10 mouse cellular contexts compared by ENCODE assay signal in the genomic region with DNA sequence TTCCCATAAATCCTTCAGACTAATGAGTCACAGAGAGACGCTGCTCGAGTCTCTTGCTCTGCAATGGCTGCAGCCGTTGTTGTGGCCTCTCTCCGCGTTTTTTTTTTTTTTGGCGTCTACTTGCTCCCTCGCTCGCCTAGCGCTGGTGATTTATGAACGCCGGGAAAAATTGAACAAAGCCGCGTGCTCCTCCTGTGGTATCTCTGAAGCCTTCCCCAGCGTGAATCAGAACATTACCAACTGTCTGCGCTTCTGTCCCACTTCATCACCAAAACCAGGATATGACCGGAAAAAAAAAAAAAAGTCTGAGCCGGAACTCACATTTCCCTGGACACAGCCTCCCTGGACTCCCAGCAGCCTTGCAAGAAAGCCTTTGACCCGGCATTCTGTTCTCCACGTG. TPM values are rescaled to one million over a fixed set of nuclear protein-coding genes. Genes with fewer than 3 reads are reported as not detected.
DNase-seq lines count a peak whose midpoint lies in the region; ATAC-seq lines count a peak whose summit lies in the region.
"Had no signal": no experiment of that assay in that cellular context is flagged by ENCODE, and none has a peak within 500 bp of the region (broad histone marks: within the 10 kb centered on the region; RNA-seq: fewer than 3 reads in every experiment).

No protein-coding gene starts in this region.

- H3K27ac ChIP-seq in forebrain, embryonic 13.5 days = no peak overlapping the region

- no peak for ATAC-seq in forebrain, embryonic 13.5 days

- peaks cover 100% of the 10 kb centered on the region for H3K27me3 ChIP-seq in forebrain, embryonic 13.5 days

- no peak overlapping the region for H3K4me3 ChIP-seq in forebrain, embryonic 13.5 days

- H3K9me3 ChIP-seq in forebrain, embryonic 13.5 days (replicated peaks) = no peaks in the 10 kb centered on the region

- peak; percentile 78 for DNase-seq in adrenal gland, adult 2 months
- DNase-seq in adrenal gland, postnatal 4 days (ENCODE audit: low spot score in 2 of 2) = no peak
- peak; percentile 61 for DNase-seq in adrenal gland, postnatal 10 days
- DNase-seq in kidney, adult 9 months = peak; percentile 64
- peak; percentile 67 for DNase-seq in lung, postnatal 10 days
- no peak for DNase-seq in left cerebral cortex, postnatal 25 days (ENCODE audit: low spot score in 2 of 2)
- no peak for DNase-seq in left cerebral cortex, adult 8-10 months (ENCODE audit: low spot score in 2 of 2)
- DNase-seq: cerebellum, adult 9-11 months had no signal

- no peaks in the 10 kb centered on the region for H3K36me3 ChIP-seq in forebrain, embryonic 13.5 days (ENCODE audit: poor library complexity, severe bottlenecking)

- intact Hi-C loops in left cerebral cortex, postnatal 25 days (cut with DNase I) = no loop called here

- H3K4me2 ChIP-seq in forebrain, embryonic 13.5 days = no peak overlapping the region

- under 1% methylated on average over 19 of the region's 19 CpGs for WGBS in forebrain, embryonic 13.5 days

- H3K4me1 ChIP-seq in forebrain, embryonic 13.5 days = no peaks in the 10 kb centered on the region

- no peak overlapping the region for H3K9ac ChIP-seq in forebrain, embryonic 13.5 days

RNA-seq across cellular contexts. Expression of gene Hoxa4, which starts 6.3 kb away (rescaled TPM):
- total RNA-seq in adrenal gland, adult 2 months (2021) = 1 to 10 TPM; 2.2 to 6.3 TPM
- 0.99 and 4.0 TPM in 2 replicates for polyA plus RNA-seq in adrenal gland, adult 2 months (2012; rRNA removed)
- 1 to 10 TPM; 6.5 to 7.3 TPM for total RNA-seq in adrenal gland, postnatal 4 days (2021)
- total RNA-seq in adrenal gland, postnatal 10 days (2021) = 10 to 100 TPM in 1 of 2 experiments, 1 to 10 TPM in 1; 8.0 to 11.4 TPM
- not detected for total RNA-seq in left cerebral cortex, postnatal 25 days (2021)
- polyA plus RNA-seq in forebrain, embryonic 13.5 days (2015; fragmentation: Nextera tagmentation; extraction: Ambion mirVana) = not detected in 2 replicates
- total RNA-seq in left cerebral cortex, adult 8-10 months (2022) = not detected

RNA-seq across cellular contexts. Expression of gene 5730596B20Rik, which starts 7.9 kb away (rescaled TPM):
- total RNA-seq in adrenal gland, adult 2 months (2021) = under 1 TPM; 0.35 to 0.41 TPM
- 0.02 and 0.04 TPM in 2 replicates for polyA plus RNA-seq in adrenal gland, adult 2 months (2012; rRNA removed)
- total RNA-seq in adrenal gland, postnatal 4 days (2021) = 1 to 10 TPM; 1.0 to 1.6 TPM
- under 1 TPM; 0.27 to 0.94 TPM for total RNA-seq in adrenal gland, postnatal 10 days (2021)
- total RNA-seq in left cerebral cortex, postnatal 25 days (2021) = not detected
- not detected in 2 replicates for polyA plus RNA-seq in forebrain, embryonic 13.5 days (2015; fragmentation: Nextera tagmentation; extraction: Ambion mirVana)
- not detected for total RNA-seq in left cerebral cortex, adult 8-10 months (2022)
- total RNA-seq: hematopoietic stem cell, adult 5-6 weeks had no signal

RNA-seq across cellular contexts. Expression of gene Hoxa5, which starts 19.2 kb away (rescaled TPM):
- 10 to 100 TPM; 13.6 to 22.8 TPM for total RNA-seq in adrenal gland, adult 2 months (2021)
- polyA plus RNA-seq in adrenal gland, adult 2 months (2012; rRNA removed) = 12.9 and 16.3 TPM in 2 replicates
- 10 to 100 TPM; 25.9 TPM for total RNA-seq in adrenal gland, postnatal 4 days (2021)
- total RNA-seq in adrenal gland, postnatal 10 days (2021) = 10 to 100 TPM; 28.0 to 28.2 TPM
- total RNA-seq in left cerebral cortex, postnatal 25 days (2021) = not detected
- not detected in 2 replicates for polyA plus RNA-seq in forebrain, embryonic 13.5 days (2015; fragmentation: Nextera tagmentation; extraction: Ambion mirVana)
- total RNA-seq in left cerebral cortex, adult 8-10 months (2022) = not detected

RNA-seq across cellular contexts. Expression of gene Hoxa2, which starts 20.6 kb away (rescaled TPM):
- total RNA-seq in adrenal gland, adult 2 months (2021) = 1 to 10 TPM; 1.5 to 2.6 TPM
- polyA plus RNA-seq in adrenal gland, adult 2 months (2012; rRNA removed) = 1.1 and 1.7 TPM in 2 replicates
- total RNA-seq in adrenal gland, postnatal 4 days (2021) = 1 to 10 TPM; 5.3 to 6.2 TPM
- 1 to 10 TPM; 2.3 to 5.1 TPM for total RNA-seq in adrenal gland, postnatal 10 days (2021)
- not detected for total RNA-seq in left cerebral cortex, postnatal 25 days (2021)
- polyA plus RNA-seq in forebrain, embryonic 13.5 days (2015; fragmentation: Nextera tagmentation; extraction: Ambion mirVana) = not detected in 2 replicates
- not detected for total RNA-seq in left cerebral cortex, adult 8-10 months (2022)

RNA-seq across cellular contexts. Expression of gene Hoxa6, which starts 23.3 kb away (rescaled TPM):
- total RNA-seq in adrenal gland, adult 2 months (2021) = 1 to 10 TPM; 1.9 to 4.5 TPM
- polyA plus RNA-seq in adrenal gland, adult 2 months (2012; rRNA removed) = 3.6 and 3.8 TPM in 2 replicates
- total RNA-seq in adrenal gland, postnatal 4 days (2021) = 10 to 100 TPM in 1 of 2 experiments, 1 to 10 TPM in 1; 6.7 to 10.6 TPM
- 1 to 10 TPM; 4.8 to 8.6 TPM for total RNA-seq in adrenal gland, postnatal 10 days (2021)
- not detected for total RNA-seq in left cerebral cortex, postnatal 25 days (2021)
- polyA plus RNA-seq in forebrain, embryonic 13.5 days (2015; fragmentation: Nextera tagmentation; extraction: Ambion mirVana) = not detected in 2 replicates
- total RNA-seq in left cerebral cortex, adult 8-10 months (2022) = not detected

Comparison
In these comparisons a context has a peak if more than half of its experiments do, and no peak if none do; other contexts are left out.
1. DNase-seq: peak in adrenal gland, adult 2 months (single experiment), adrenal gland, postnatal 10 days (single experiment), kidney, adult 9 months (single experiment) and lung, postnatal 10 days (single experiment); none in adrenal gland, postnatal 4 days (0 of 2), left cerebral cortex, postnatal 25 days (0 of 2) and left cerebral cortex, adult 8-10 months (0 of 2).
2. RNA of gene Hoxa5, which starts 19.2 kb away (total RNA-seq): 28.0 to 28.2 TPM in adrenal gland, postnatal 10 days, 25.9 TPM in adrenal gland, postnatal 4 days and 13.6 to 22.8 TPM in adrenal gland, adult 2 months; not detected in left cerebral cortex, postnatal 25 days and not detected in left cerebral cortex, adult 8-10 months; every median in the first group is over 10 times any median in the second.